Mouse (Mus musculus) liver, embryonic 14.5 days (tissue): ENCODE measurements around the gene Mtmr3.

ENCODE experiments used
- CTCF ChIP-seq: IDR thresholded peaks from 2 replicates; pipeline ENCODE4 v1.5.1; 2016; ENCODE audit warnings: antibody characterized with exemption, low read depth, control low read depth
- EP300 ChIP-seq: IDR thresholded peaks from 2 replicates; pipeline ENCODE4 v1.6.1; 2016; ENCODE audit warnings: antibody characterized with exemption, low read depth

DNA sequence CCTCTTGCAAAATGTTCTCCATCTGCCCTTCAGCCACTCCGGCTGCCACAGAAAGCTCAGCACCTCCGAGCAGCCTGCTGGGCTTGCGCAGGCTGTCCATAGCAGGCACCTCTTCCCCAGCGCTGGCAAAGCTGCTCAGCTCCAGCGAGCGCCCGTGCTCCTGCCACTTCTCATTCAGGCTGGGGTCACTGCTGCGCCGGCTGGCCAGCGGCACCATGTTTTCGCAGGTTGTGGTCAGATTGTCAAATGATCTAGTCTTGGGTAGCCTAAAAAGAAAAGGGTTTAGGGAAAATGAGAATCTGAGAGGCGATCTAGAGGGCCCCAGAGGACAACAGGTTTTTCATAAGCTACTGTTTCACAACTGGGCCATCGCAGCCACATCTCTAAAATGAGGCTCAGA lies 106.3 kb downstream of the Mtmr3 start:
- TF ChIP-seq EP300 (no peak), CTCF (no peak)
